Mouse (Mus musculus): ENCODE measurements around the gene Hoxc5. TPM values are rescaled to one million over a fixed set of nuclear protein-coding genes. Genes with fewer than 3 reads are reported as not detected.

Gene Hoxc5
- 3.6 and 4.8 TPM in 2 replicates for polyA plus RNA-seq (2015; fragmentation: Nextera tagmentation; extraction: Ambion mirVana)

GRCm38 (mm10) chr15:102967312-102967510 is at the start of gene Hoxc5:
Gene Hoxc5, plus strand, starts transcription at chr15:102967443.
- Histone ChIP-seq H3K27me3 (peaks cover 70% of the 10 kb centered on the region), H3K4me3 (replicated peaks) (peak within 1 kb of the TSS; percentile 65), H3K27ac (peak within 1 kb of the TSS; percentile 92)

GRCm38 (mm10) chr15:102917972-102918572 is 49.2 kb upstream of the Hoxc5 start:
- H3K4me3 ChIP-seq (replicated peaks) = no peak overlapping the region
- no peaks in the 10 kb centered on the region for H3K36me3 ChIP-seq
- no peak overlapping the region for H3K4me2 ChIP-seq
- ATAC-seq (replicated peaks; ENCODE audit: low FRiP score) = no peak
- H3K27me3 ChIP-seq = peaks cover 95% of the 10 kb centered on the region
- H3K9me3 ChIP-seq (replicated peaks) = no peaks in the 10 kb centered on the region
- peaks cover 22% of the 10 kb centered on the region for H3K4me1 ChIP-seq
- WGBS = 1% methylated on average over 20 of the region's 20 CpGs
- H3K27ac ChIP-seq = no peak overlapping the region
- H3K9ac ChIP-seq = no peak overlapping the region

More at GRCm38 (mm10) chr15:102967312-102967510, at the start of gene Hoxc5:
- Histone ChIP-seq H3K9ac (peak within 1 kb of the TSS; percentile 78), H3K4me2 (peak within 1 kb of the TSS; percentile 77), H3K36me3 (no peaks in the 10 kb centered on the region), H3K9me3 (replicated peaks) (no peaks in the 10 kb centered on the region), H3K4me1 (peaks cover 60% of the 10 kb centered on the region)
- 3% methylated on average over 12 of the region's 12 CpGs for WGBS
- no peak for ATAC-seq (replicated peaks; ENCODE audit: low FRiP score)

GRCm38 (mm10) chr15:102918611-102919265 is 48.5 kb upstream of the Hoxc5 start:
- H3K4me3 ChIP-seq (replicated peaks) = no peak overlapping the region
- H3K27me3 ChIP-seq = peaks cover 95% of the 10 kb centered on the region
- ATAC-seq (replicated peaks; ENCODE audit: low FRiP score) = no peak
- no peak overlapping the region for H3K4me2 ChIP-seq
- H3K4me1 ChIP-seq = peaks cover 22% of the 10 kb centered on the region
- WGBS = under 1% methylated on average over 7 of the region's 7 CpGs
- H3K9me3 ChIP-seq (replicated peaks) = no peaks in the 10 kb centered on the region
- no peaks in the 10 kb centered on the region for H3K36me3 ChIP-seq
- H3K9ac ChIP-seq = no peak overlapping the region
- H3K27ac ChIP-seq = no peak overlapping the region

- no peaks in the 10 kb centered on the region for H3K36me3 ChIP-seq
- H3K9me3 ChIP-seq (replicated peaks) = no peaks in the 10 kb centered on the region
- under 1% methylated on average over 12 of the region's 12 CpGs for WGBS
- H3K9ac ChIP-seq = no peak overlapping the region
- H3K4me1 ChIP-seq = peaks cover 22% of the 10 kb centered on the region
- no peak for ATAC-seq (replicated peaks; ENCODE audit: low FRiP score)
- no peak overlapping the region for H3K27ac ChIP-seq
- peaks cover 98% of the 10 kb centered on the region for H3K27me3 ChIP-seq
- H3K4me2 ChIP-seq = 0 out of 2 replicates have a peak overlapping the region, but pooled peaks have one; percentile 51
- H3K4me3 ChIP-seq (replicated peaks) = no peak overlapping the region
Observed at GRCm38 (mm10) chr15:102919336-102920180, 47.7 kb upstream of the Hoxc5 start.

GRCm38 (mm10) chr15:102920619-102921018 is 46.6 kb upstream of the Hoxc5 start:
- H3K9me3 ChIP-seq (replicated peaks) = no peaks in the 10 kb centered on the region
- H3K4me2 ChIP-seq = peak overlapping the region; percentile 51
- no peak overlapping the region for H3K9ac ChIP-seq
- no peak overlapping the region for H3K27ac ChIP-seq
- WGBS = under 1% methylated on average over 18 of the region's 20 CpGs
- peaks cover 99% of the 10 kb centered on the region for H3K27me3 ChIP-seq
- peaks cover 22% of the 10 kb centered on the region for H3K4me1 ChIP-seq
- H3K4me3 ChIP-seq (replicated peaks) = peak overlapping the region; percentile 26
- no peaks in the 10 kb centered on the region for H3K36me3 ChIP-seq
- ATAC-seq (replicated peaks; ENCODE audit: low FRiP score) = peak; percentile 89

- H3K4me3 ChIP-seq (replicated peaks) = peak within 1 kb of the TSS; percentile 26
- peaks cover 99% of the 10 kb centered on the region for H3K27me3 ChIP-seq
- H3K4me2 ChIP-seq = peak within 1 kb of the TSS; percentile 51
- under 1% methylated on average over 74 of the region's 88 CpGs for WGBS
- no peak within 1 kb of the TSS for H3K9ac ChIP-seq
- ATAC-seq (replicated peaks; ENCODE audit: low FRiP score) = peak; percentile 68
- H3K27ac ChIP-seq = no peak within 1 kb of the TSS
- no peaks in the 10 kb centered on the region for H3K36me3 ChIP-seq
- H3K9me3 ChIP-seq (replicated peaks) = no peaks in the 10 kb centered on the region
- peaks cover 22% of the 10 kb centered on the region for H3K4me1 ChIP-seq
Observed at GRCm38 (mm10) chr15:102921053-102922011, 45.9 kb upstream of the Hoxc5 start, which contains the start of gene Hoxc13. Gene Hoxc13, plus strand, starts transcription at chr15:102921103.

- under 1% methylated on average over 24 of the region's 24 CpGs for WGBS
- H3K4me1 ChIP-seq = peaks cover 22% of the 10 kb centered on the region
- peaks cover 99% of the 10 kb centered on the region for H3K27me3 ChIP-seq
- H3K27ac ChIP-seq = no peak overlapping the region
- H3K9me3 ChIP-seq (replicated peaks) = no peaks in the 10 kb centered on the region
- H3K9ac ChIP-seq = no peak overlapping the region
- ATAC-seq (replicated peaks; ENCODE audit: low FRiP score) = peak; percentile 54
- no peaks in the 10 kb centered on the region for H3K36me3 ChIP-seq
- H3K4me2 ChIP-seq = 0 out of 2 replicates have a peak overlapping the region, but pooled peaks have one; percentile 51
- H3K4me3 ChIP-seq (replicated peaks) = peak overlapping the region; percentile 26
Observed at GRCm38 (mm10) chr15:102922012-102922362, 45.3 kb upstream of the Hoxc5 start.

GRCm38 (mm10) chr15:102922636-102923500 is 44.4 kb upstream of the Hoxc5 start:
- Histone ChIP-seq H3K9me3 (replicated peaks) (no peaks in the 10 kb centered on the region), H3K4me2 (no peak overlapping the region), H3K27me3 (peaks cover 99% of the 10 kb centered on the region), H3K4me3 (replicated peaks) (no peak overlapping the region), H3K9ac (no peak overlapping the region), H3K4me1 (peaks cover 22% of the 10 kb centered on the region), H3K27ac (no peak overlapping the region), H3K36me3 (no peaks in the 10 kb centered on the region)
- 15% methylated on average over 6 of the region's 6 CpGs for WGBS
- no peak for ATAC-seq (replicated peaks; ENCODE audit: low FRiP score)

GRCm38 (mm10) chr15:102927032-102927645 is 40.1 kb upstream of the Hoxc5 start:
- H3K27me3 ChIP-seq = peaks cover 99% of the 10 kb centered on the region
- 1% methylated on average over 40 of the region's 40 CpGs for WGBS
- H3K9me3 ChIP-seq (replicated peaks) = no peaks in the 10 kb centered on the region
- H3K36me3 ChIP-seq = no peaks in the 10 kb centered on the region
- H3K4me1 ChIP-seq = peaks cover 6% of the 10 kb centered on the region; the same call in 1 of the 2 replicates
- H3K9ac ChIP-seq = no peak overlapping the region
- ATAC-seq (replicated peaks; ENCODE audit: low FRiP score) = no peak
- H3K27ac ChIP-seq = no peak overlapping the region
- no peak overlapping the region for H3K4me2 ChIP-seq
- H3K4me3 ChIP-seq (replicated peaks) = no peak overlapping the region

- Histone ChIP-seq H3K27ac (no peak overlapping the region), H3K36me3 (no peaks in the 10 kb centered on the region), H3K4me2 (no peak overlapping the region), H3K9me3 (replicated peaks) (no peaks in the 10 kb centered on the region), H3K4me3 (replicated peaks) (no peak overlapping the region), H3K27me3 (peaks cover 100% of the 10 kb centered on the region), H3K4me1 (peaks cover 16% of the 10 kb centered on the region), H3K9ac (no peak overlapping the region)
- 2% methylated on average over 23 of the region's 23 CpGs for WGBS
- ATAC-seq (replicated peaks; ENCODE audit: low FRiP score) = no peak
Observed at GRCm38 (mm10) chr15:102931706-102932358, 35.4 kb upstream of the Hoxc5 start.
